In genomic region chr10:127626433-127626832, GRCm38 (mm10) we compare ENCODE assay signal across 10 mouse cellular contexts. TPM values are rescaled to one million over a fixed set of nuclear protein-coding genes. Genes with fewer than 3 reads are reported as not detected.
A peak's percentile ranks its signal among the peaks of the same experiment; 100 is the strongest.
DNase-seq lines count a peak whose midpoint lies in the region; ATAC-seq and TF ChIP-seq lines count a peak whose summit lies in the region.
"Had no signal": no experiment of that assay in that cellular context is flagged by ENCODE, and none has a peak within 500 bp of the region (broad histone marks: within the 10 kb centered on the region; RNA-seq: fewer than 3 reads in every experiment).

No protein-coding gene starts in this region.

- whole genome bisulfite sequencing in heart, postnatal 0 days: 87% methylated on average over 3 of the region's 3 CpGs
- WGBS in spleen, adult 2 months: 85% methylated on average over 3 of the region's 3 CpGs
- WGBS in stomach, postnatal 0 days: 81% methylated on average over 3 of the region's 3 CpGs
- 88% methylated on average over 3 of the region's 3 CpGs for WGBS in forebrain, embryonic 10.5 days

- H3K27ac ChIP-seq in heart, postnatal 0 days (ENCODE audit: low read depth): no peak overlapping the region
- H3K27ac ChIP-seq in spleen, adult 2 months (ENCODE audit: insufficient read depth, low read length): no peak overlapping the region
- H3K27ac ChIP-seq in stomach, postnatal 0 days (replicated peaks): no peak overlapping the region
- no peak overlapping the region for H3K27ac ChIP-seq in forebrain, embryonic 10.5 days
- H3K27ac ChIP-seq: forebrain, embryonic 13.5 days; liver, embryonic 13.5 days had no signal

- H3K4me3 ChIP-seq in heart, postnatal 0 days (ENCODE audit: low read depth, low read length): no peak overlapping the region
- H3K4me3 ChIP-seq in spleen, adult 2 months (ENCODE audit: extremely low read depth, insufficient read depth, insufficient read length): no peak overlapping the region
- H3K4me3 ChIP-seq in stomach, postnatal 0 days (ENCODE audit: low read depth, low read length): no peak overlapping the region
- no peak overlapping the region for H3K4me3 ChIP-seq in forebrain, embryonic 10.5 days
- H3K4me3 ChIP-seq: forebrain, embryonic 13.5 days; liver, embryonic 13.5 days had no signal

- H3K4me2 ChIP-seq in heart, postnatal 0 days (ENCODE audit: low read depth, low read length): no peak overlapping the region
- H3K4me2 ChIP-seq in stomach, postnatal 0 days (replicated peaks; ENCODE audit: low read depth): no peak overlapping the region
- H3K4me2 ChIP-seq: forebrain, embryonic 13.5 days; liver, embryonic 13.5 days had no signal

- no peak for DNase-seq in heart, postnatal 0 days (ENCODE audit: low spot score)
- DNase-seq in heart, adult 11 months: no peak
- peak in 1 of 2 experiments; percentile 37 for DNase-seq in spleen, adult 2 months (ENCODE audit: low read depth in 1 of 2, low spot score in 2 of 2)
- DNase-seq in spleen, adult 12 weeks (ENCODE audit: low spot score): no peak
- DNase-seq in brain, embryonic 14.5 days (ENCODE audit: low read depth): no peak
- DNase-seq in stomach, postnatal 0 days (ENCODE audit: low spot score): no peak
- no peak for DNase-seq in forebrain, embryonic 10.5 days (ENCODE audit: extremely low spot score, low spot score)
- DNase-seq in gastrocnemius, postnatal 25 days: no peak
- DNase-seq: liver, embryonic 13.5 days had no signal

- TF ChIP-seq POLR2A in spleen, adult 2 months (IDR thresholded peaks at IDR 0.05; ENCODE audit: low read depth, low read length): no peak
- no peak for TF ChIP-seq POLR2A in brain, embryonic 14.5 days (IDR thresholded peaks at IDR 0.05; ENCODE audit: borderline replicate concordance, extremely low read depth, insufficient read depth, insufficient read length, poor library complexity, severe bottlenecking)

- no peak for TF ChIP-seq EP300 in heart, postnatal 0 days (IDR thresholded peaks at IDR 0.05; ENCODE audit: low read depth)
- TF ChIP-seq EP300 in stomach, postnatal 0 days (optimal IDR thresholded peaks at IDR 0.05): no peak

- ATAC-seq in heart, postnatal 0 days (ENCODE audit: insufficient read depth, low read depth): no peak
- no peak for ATAC-seq in stomach, postnatal 0 days (ENCODE audit: low FRiP score, low TSS enrichment)
- ATAC-seq: forebrain, embryonic 13.5 days had no signal

- peaks cover 10% of the 10 kb centered on the region for H3K9me3 ChIP-seq in heart, postnatal 0 days (replicated peaks; ENCODE audit: control insufficient read depth, low read length)
- no peaks in the 10 kb centered on the region for H3K9me3 ChIP-seq in stomach, postnatal 0 days (ENCODE audit: control insufficient read depth, low read length)
- peaks cover 6% of the 10 kb centered on the region; the same call in 1 of the 2 replicates for H3K9me3 ChIP-seq in forebrain, embryonic 10.5 days
- H3K9me3 ChIP-seq: liver, embryonic 13.5 days had no signal

- H3K27me3 ChIP-seq in heart, postnatal 0 days (ENCODE audit: control insufficient read depth, insufficient read depth, low read length): no peaks in the 10 kb centered on the region
- H3K27me3 ChIP-seq in spleen, adult 2 months (ENCODE audit: control insufficient read depth, insufficient read depth, low read length): peaks cover under 1% of the 10 kb centered on the region; the same call in 1 of the 2 replicates
- H3K27me3 ChIP-seq in stomach, postnatal 0 days (ENCODE audit: control insufficient read depth, insufficient read depth, low read length): no peaks in the 10 kb centered on the region
- no peaks in the 10 kb centered on the region for H3K27me3 ChIP-seq in forebrain, embryonic 10.5 days (ENCODE audit: poor library complexity, severe bottlenecking)
- H3K27me3 ChIP-seq: forebrain, embryonic 13.5 days had no signal

- H3K9ac ChIP-seq in heart, postnatal 0 days (replicated peaks; ENCODE audit: low read depth, low read length): no peak overlapping the region
- no peak overlapping the region for H3K9ac ChIP-seq in stomach, postnatal 0 days (ENCODE audit: low read length)
- H3K9ac ChIP-seq: forebrain, embryonic 13.5 days; liver, embryonic 13.5 days had no signal

- peak; percentile 20; the same call in 1 of the 2 replicates for TF ChIP-seq CTCF in heart, postnatal 0 days (IDR thresholded peaks at IDR 0.05; ENCODE audit: low read depth)
- peak; percentile 36; the same call in 1 of the 2 replicates for TF ChIP-seq CTCF in spleen, adult 2 months (IDR thresholded peaks at IDR 0.05; ENCODE audit: extremely low read depth, insufficient read depth, insufficient read length, insufficient replicate concordance)
- peak; percentile 45; the same call in 1 of the 2 replicates for TF ChIP-seq CTCF in brain, embryonic 14.5 days (IDR thresholded peaks at IDR 0.05; ENCODE audit: borderline replicate concordance, extremely low read depth, insufficient read depth, insufficient read length)
- TF ChIP-seq CTCF in stomach, postnatal 0 days (IDR thresholded peaks at IDR 0.05; ENCODE audit: low read depth): peak; percentile 57

- no peaks in the 10 kb centered on the region for H3K36me3 ChIP-seq in heart, postnatal 0 days (replicated peaks; ENCODE audit: control insufficient read depth, insufficient read depth, low read length)
- H3K36me3 ChIP-seq in spleen, adult 2 months (ENCODE audit: control insufficient read depth, insufficient read depth, low read length): no peaks in the 10 kb centered on the region
- no peaks in the 10 kb centered on the region for H3K36me3 ChIP-seq in stomach, postnatal 0 days (ENCODE audit: control insufficient read depth, insufficient read depth, low read length)
- H3K36me3 ChIP-seq in forebrain, embryonic 10.5 days (replicated peaks): no peaks in the 10 kb centered on the region
- H3K36me3 ChIP-seq: liver, embryonic 13.5 days had no signal

- no peaks in the 10 kb centered on the region for H3K4me1 ChIP-seq in heart, postnatal 0 days (ENCODE audit: control insufficient read depth, insufficient read depth)
- H3K4me1 ChIP-seq in spleen, adult 2 months (ENCODE audit: control insufficient read depth, insufficient read depth, insufficient read length): peaks cover 3% of the 10 kb centered on the region; the same call in 1 of the 2 replicates
- H3K4me1 ChIP-seq in stomach, postnatal 0 days (replicated peaks; ENCODE audit: control insufficient read depth, insufficient read depth): no peaks in the 10 kb centered on the region
- peaks cover 14% of the 10 kb centered on the region for H3K4me1 ChIP-seq in forebrain, embryonic 10.5 days

RNA-seq across cellular contexts. Expression of gene Lrp1, which starts 5.5 kb away (rescaled TPM):
- 37.0 and 65.9 TPM in 2 replicates for total RNA-seq in heart, postnatal 0 days (2014; rRNA removed; ENCODE audit: low replicate concordance)
- polyA plus RNA-seq in heart, postnatal 0 days (2015; fragmentation: Nextera tagmentation; extraction: Ambion mirVana): 15.4 and 15.7 TPM in 2 replicates
- polyA plus RNA-seq in spleen, adult 2 months (2012; rRNA removed): 98.7 and 99.4 TPM in 2 replicates
- 155 and 269 TPM in 2 replicates for polyA plus RNA-seq in brain, embryonic 14.5 days (2012; rRNA removed)
- 32.7 and 37.4 TPM in 2 replicates for polyA plus RNA-seq in stomach, postnatal 0 days (2015; fragmentation: Nextera tagmentation; extraction: Ambion mirVana)
- 66.5 and 67.4 TPM in 2 replicates for polyA plus RNA-seq in forebrain, embryonic 10.5 days (2016; fragmentation: Nextera tagmentation; extraction: Ambion mirVana)
- total RNA-seq in gastrocnemius, postnatal 25 days (2021): 10 to 100 TPM; 58.1 to 64.3 TPM

RNA-seq across cellular contexts. Expression of gene Stat6, which starts 16.4 kb away (rescaled TPM):
- total RNA-seq in heart, postnatal 0 days (2014; rRNA removed; ENCODE audit: low replicate concordance): 38.1 and 42.3 TPM in 2 replicates
- 24.0 and 24.6 TPM in 2 replicates for polyA plus RNA-seq in heart, postnatal 0 days (2015; fragmentation: Nextera tagmentation; extraction: Ambion mirVana)
- 120 and 126 TPM in 2 replicates for polyA plus RNA-seq in spleen, adult 2 months (2012; rRNA removed)
- polyA plus RNA-seq in brain, embryonic 14.5 days (2012; rRNA removed): 5.7 and 7.4 TPM in 2 replicates
- 31.4 and 34.6 TPM in 2 replicates for polyA plus RNA-seq in stomach, postnatal 0 days (2015; fragmentation: Nextera tagmentation; extraction: Ambion mirVana)
- polyA plus RNA-seq in forebrain, embryonic 10.5 days (2016; fragmentation: Nextera tagmentation; extraction: Ambion mirVana): 7.3 and 7.7 TPM in 2 replicates
- 10 to 100 TPM; 16.5 to 21.8 TPM for total RNA-seq in gastrocnemius, postnatal 25 days (2021)

RNA-seq across cellular contexts. Expression of gene Nemp1, which starts 40.3 kb away (rescaled TPM):
- total RNA-seq in heart, postnatal 0 days (2014; rRNA removed; ENCODE audit: low replicate concordance): 10.0 and 16.0 TPM in 2 replicates
- polyA plus RNA-seq in heart, postnatal 0 days (2015; fragmentation: Nextera tagmentation; extraction: Ambion mirVana): 4.2 and 4.5 TPM in 2 replicates
- polyA plus RNA-seq in spleen, adult 2 months (2012; rRNA removed): 3.2 and 3.5 TPM in 2 replicates
- polyA plus RNA-seq in brain, embryonic 14.5 days (2012; rRNA removed): 6.4 and 10.7 TPM in 2 replicates
- 4.1 and 4.5 TPM in 2 replicates for polyA plus RNA-seq in stomach, postnatal 0 days (2015; fragmentation: Nextera tagmentation; extraction: Ambion mirVana)
- polyA plus RNA-seq in forebrain, embryonic 10.5 days (2016; fragmentation: Nextera tagmentation; extraction: Ambion mirVana): 9.9 and 10.0 TPM in 2 replicates
- total RNA-seq in gastrocnemius, postnatal 25 days (2021): 1 to 10 TPM; 1.7 to 2.5 TPM

RNA-seq across cellular contexts. Expression of gene Nab2, which starts 41.9 kb away (rescaled TPM):
- 15.3 and 17.0 TPM in 2 replicates for total RNA-seq in heart, postnatal 0 days (2014; rRNA removed; ENCODE audit: low replicate concordance)
- polyA plus RNA-seq in heart, postnatal 0 days (2015; fragmentation: Nextera tagmentation; extraction: Ambion mirVana): 4.0 and 5.3 TPM in 2 replicates
- 30.6 and 32.7 TPM in 2 replicates for polyA plus RNA-seq in spleen, adult 2 months (2012; rRNA removed)
- polyA plus RNA-seq in brain, embryonic 14.5 days (2012; rRNA removed): 7.4 and 8.0 TPM in 2 replicates
- polyA plus RNA-seq in stomach, postnatal 0 days (2015; fragmentation: Nextera tagmentation; extraction: Ambion mirVana): 6.8 and 8.9 TPM in 2 replicates
- polyA plus RNA-seq in forebrain, embryonic 10.5 days (2016; fragmentation: Nextera tagmentation; extraction: Ambion mirVana): 5.6 and 6.2 TPM in 2 replicates
- total RNA-seq in gastrocnemius, postnatal 25 days (2021): 1 to 10 TPM; 2.5 to 4.7 TPM
